ENCODE assay signal across 9 mouse cellular contexts in the genomic region with DNA sequence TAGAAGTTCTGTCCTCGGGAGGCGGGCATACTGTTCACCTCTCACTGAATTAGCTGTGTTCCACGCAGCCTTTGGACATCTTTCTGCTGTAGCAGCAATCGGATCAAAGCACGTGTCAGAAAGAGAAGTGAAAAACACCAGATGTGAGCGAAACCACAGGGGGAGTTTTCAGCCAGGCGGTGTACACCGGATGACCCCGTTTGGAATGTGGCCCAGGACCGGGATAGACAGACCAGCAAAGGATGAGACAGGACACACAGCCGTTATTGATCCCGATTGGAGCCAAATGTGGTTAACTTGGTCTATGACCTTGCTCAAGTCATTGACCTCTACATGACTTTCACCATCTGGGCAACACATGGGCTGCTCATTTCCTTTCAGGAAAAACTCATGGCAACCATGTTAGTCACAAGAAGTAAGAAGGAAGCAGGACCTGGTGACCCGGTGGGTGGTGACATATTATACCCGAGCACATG. TPM values are rescaled to one million over a fixed set of nuclear protein-coding genes. Genes with fewer than 3 reads are reported as not detected.
DNase-seq lines count a peak whose midpoint lies in the region; ATAC-seq lines count a peak whose summit lies in the region.
"Had no signal": no experiment of that assay in that cellular context is flagged by ENCODE, and none has a peak within 500 bp of the region (broad histone marks: within the 10 kb centered on the region; RNA-seq: fewer than 3 reads in every experiment).

No protein-coding gene starts in this region.

- H3K9ac ChIP-seq in heart, embryonic 15.5 days, result no peak overlapping the region; the same call in 1 of the 2 replicates
- no peak overlapping the region for H3K9ac ChIP-seq in midbrain, embryonic 15.5 days
- H3K9ac ChIP-seq: embryonic facial prominence, embryonic 15.5 days had no signal

- peak overlapping the region; percentile 34; the same call in 1 of the 2 replicates for H3K4me2 ChIP-seq in heart, embryonic 15.5 days
- H3K4me2 ChIP-seq in midbrain, embryonic 15.5 days, result no peak overlapping the region
- H3K4me2 ChIP-seq: embryonic facial prominence, embryonic 15.5 days had no signal

- no peaks in the 10 kb centered on the region for H3K36me3 ChIP-seq in heart, embryonic 15.5 days
- H3K36me3 ChIP-seq in midbrain, embryonic 15.5 days (replicated peaks), result no peaks in the 10 kb centered on the region
- H3K36me3 ChIP-seq: embryonic facial prominence, embryonic 15.5 days had no signal

- ATAC-seq in heart, embryonic 15.5 days (replicated peaks; ENCODE audit: insufficient number of reproducible peaks, insufficient read depth, low FRiP score, low read depth), result no peak
- ATAC-seq in activated CD4-positive, CD25-positive, alpha-beta regulatory T cell, adult 4 months, result no peak
- ATAC-seq in midbrain, embryonic 15.5 days (replicated peaks), result no peak

- peak; percentile 17 for DNase-seq in adrenal gland, adult 2 months
- no peak for DNase-seq in adrenal gland, postnatal 25 days
- peak; percentile 20 for DNase-seq in spleen, adult 12 weeks (ENCODE audit: low spot score)
- DNase-seq in spleen, postnatal 14 days (ENCODE audit: low spot score in 2 of 2), result no peak
- DNase-seq in lung, postnatal 14 days, result peak; percentile 29

- H3K4me1 ChIP-seq in heart, embryonic 15.5 days (replicated peaks), result peaks cover 10% of the 10 kb centered on the region; the same call in 1 of the 2 replicates
- H3K4me1 ChIP-seq in midbrain, embryonic 15.5 days, result peaks cover 10% of the 10 kb centered on the region

- 34% methylated on average over 14 of the region's 14 CpGs for WGBS in heart, embryonic 15.5 days
- WGBS in midbrain, embryonic 15.5 days, result 88% methylated on average over 14 of the region's 14 CpGs

- no peak overlapping the region for H3K27ac ChIP-seq in heart, embryonic 15.5 days
- no peak overlapping the region for H3K27ac ChIP-seq in midbrain, embryonic 15.5 days
- H3K27ac ChIP-seq: embryonic facial prominence, embryonic 15.5 days had no signal

- 0 out of 2 replicates have a peak, but pooled peaks cover 4% of the 10 kb centered on the region for H3K27me3 ChIP-seq in heart, embryonic 15.5 days
- no peaks in the 10 kb centered on the region for H3K27me3 ChIP-seq in midbrain, embryonic 15.5 days (replicated peaks)
- H3K27me3 ChIP-seq: embryonic facial prominence, embryonic 15.5 days had no signal

- no peak overlapping the region for H3K4me3 ChIP-seq in heart, embryonic 15.5 days
- H3K4me3 ChIP-seq in midbrain, embryonic 15.5 days, result no peak overlapping the region
- H3K4me3 ChIP-seq: embryonic facial prominence, embryonic 15.5 days had no signal

- H3K9me3 ChIP-seq in heart, embryonic 15.5 days (replicated peaks), result no peaks in the 10 kb centered on the region
- no peaks in the 10 kb centered on the region for H3K9me3 ChIP-seq in midbrain, embryonic 15.5 days
- H3K9me3 ChIP-seq: embryonic facial prominence, embryonic 15.5 days had no signal

RNA-seq across cellular contexts. Expression of a gene that starts 48.4 kb away (rescaled TPM):
- total RNA-seq in adrenal gland, adult 2 months (2021), result 10 to 100 TPM; 53.8 to 70.1 TPM
- 26.4 and 33.9 TPM in 2 replicates for polyA plus RNA-seq in adrenal gland, adult 2 months (2012; rRNA removed)
- total RNA-seq in adrenal gland, postnatal 25 days (2021), result 52.3 and 80.9 TPM in 2 replicates
- polyA plus RNA-seq in heart, embryonic 15.5 days (2015; fragmentation: Nextera tagmentation; extraction: Ambion mirVana), result 11.5 and 15.7 TPM in 2 replicates
- 10 to 100 TPM; 14.1 to 17.5 TPM for polyA plus RNA-seq in activated CD4-positive, CD25-positive, alpha-beta regulatory T cell, adult 4 months (2017; shearing (Covaris generic))
- polyA plus RNA-seq in midbrain, embryonic 15.5 days (2015; fragmentation: Nextera tagmentation; extraction: Ambion mirVana), result 9.0 and 10.4 TPM in 2 replicates

Comparison
In these comparisons a context has a peak if more than half of its experiments do, and no peak if none do; other contexts are left out.
1. DNase-seq: peak in adrenal gland, adult 2 months (single experiment), spleen, adult 12 weeks (single experiment) and lung, postnatal 14 days (single experiment); none in adrenal gland, postnatal 25 days (single experiment) and spleen, postnatal 14 days (0 of 2).